Mouse (Mus musculus): ENCODE measurements around the gene Idh2. TPM values are rescaled to one million over a fixed set of nuclear protein-coding genes. Genes with fewer than 3 reads are reported as not detected.

Idh2 gene
- total and polyA plus RNA-seq, 3 experiments, result 121 to 268 (median 181) TPM

DNA sequence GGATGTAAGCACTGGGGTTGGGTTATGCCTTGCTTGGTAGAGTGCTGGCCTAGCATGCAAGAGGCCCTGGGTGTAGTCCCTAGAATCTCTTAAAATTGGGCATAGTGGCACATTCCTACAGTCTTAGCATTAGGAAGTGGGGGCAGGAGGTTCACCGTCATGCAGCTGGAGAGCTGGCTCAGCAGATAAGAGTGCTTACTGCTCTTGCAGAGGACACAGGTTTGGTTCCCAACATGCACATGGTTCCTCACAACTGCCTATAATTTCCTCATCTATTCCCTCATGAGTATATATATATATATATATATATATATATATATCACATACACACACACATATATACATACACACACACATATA, 20.0 kb upstream of the Idh2 start:
- Histone ChIP-seq H3K27ac (ENCODE audit: control insufficient read depth, low read depth, low read length) (no peak overlapping the region), H3K4me3 (ENCODE audit: control insufficient read depth in 1 of 2, insufficient read depth in 1 of 2, low read depth in 2 of 2, low read length in 2 of 2) (no peak overlapping the region), H3K9me3 (replicated peaks; ENCODE audit: insufficient read depth, low read length) (no peaks in the 10 kb centered on the region), H3K4me1 (ENCODE audit: control insufficient read depth in 1 of 2, insufficient read depth in 2 of 2, low read length in 2 of 2) (peaks cover 0 to 8% of the 10 kb centered on the region in 2 experiments; a peak in 1 of 4 replicates), H3K9ac (ENCODE audit: control insufficient read depth, low read depth, low read length, poor library complexity, severe bottlenecking) (no peak overlapping the region), H3K79me2 (ENCODE audit: control insufficient read depth, insufficient read depth, low read length, poor library complexity) (no peaks in the 10 kb centered on the region), H3K36me3 (ENCODE audit: control insufficient read depth in 1 of 2, insufficient read depth in 2 of 2, low read length in 2 of 2) (no peaks in the 10 kb centered on the region), H3K27me3 (ENCODE audit: control insufficient read depth in 1 of 2, insufficient read depth in 2 of 2, low read length in 2 of 2) (no peaks in the 10 kb centered on the region)
- TF ChIP-seq RAD21 (IDR thresholded peaks at IDR 0.05; ENCODE audit: low read depth, low read length) (no peak), CTCF (IDR thresholded peaks at IDR 0.05 in 2 of 3, conservative IDR thresholded peaks at IDR 0.05 in 1 of 3; ENCODE audit: control insufficient read depth in 1 of 3, insufficient read depth in 1 of 3, low read depth in 2 of 3, low read length in 3 of 3, poor library complexity in 1 of 3, severe bottlenecking in 1 of 3) (no peak), ETS1 (IDR thresholded peaks at IDR 0.05; ENCODE audit: low read depth, low read length) (0 out of 2 replicates have a peak, but pooled peaks have one; percentile 24), TCF12 (IDR thresholded peaks at IDR 0.05; ENCODE audit: low read depth, low read length) (0 out of 2 replicates have a peak, but pooled peaks have one; percentile 40), TAL1 (IDR thresholded peaks at IDR 0.05; ENCODE audit: low read length) (peak; percentile 69), POLR2AphosphoS2 (IDR thresholded peaks at IDR 0.05; ENCODE audit: low read length) (no peak), NRF1 (IDR thresholded peaks at IDR 0.05; ENCODE audit: insufficient read depth, low read depth, low read length, poor library complexity, severe bottlenecking) (no peak), MAFK (IDR thresholded peaks at IDR 0.05; ENCODE audit: borderline replicate concordance, low read depth, low read length) (no peak), EP300 (IDR thresholded peaks at IDR 0.05; ENCODE audit: low read depth in 1 of 2, low read length in 2 of 2) (peak; percentile 22 to 38; a peak in 1 of 4 replicates), SIN3A (IDR thresholded peaks at IDR 0.05; ENCODE audit: low read length) (no peak), ELF1 (IDR thresholded peaks at IDR 0.05; ENCODE audit: low read depth, low read length) (no peak), MAZ (IDR thresholded peaks at IDR 0.05; ENCODE audit: low read depth, low read length) (no peak), JUND (IDR thresholded peaks at IDR 0.05; ENCODE audit: low read depth, low read length) (no peak), ZC3H11A (IDR thresholded peaks at IDR 0.05; ENCODE audit: low read depth, low read length) (no peak), CHD1 (IDR thresholded peaks at IDR 0.05; ENCODE audit: low read depth, low read length) (no peak), TBP (IDR thresholded peaks at IDR 0.05; ENCODE audit: low read depth, low read length) (no peak), BHLHE40 (IDR thresholded peaks at IDR 0.05; ENCODE audit: borderline replicate concordance, low read depth, low read length) (no peak), MXI1 (IDR thresholded peaks at IDR 0.05; ENCODE audit: low read depth, low read length) (no peak), POLR2AphosphoS5 (IDR thresholded peaks at IDR 0.05; ENCODE audit: borderline replicate concordance, low read depth, low read length) (no peak)
- peak; percentile 42 for DNase-seq (ENCODE audit: low read depth, low spot score)

DNA sequence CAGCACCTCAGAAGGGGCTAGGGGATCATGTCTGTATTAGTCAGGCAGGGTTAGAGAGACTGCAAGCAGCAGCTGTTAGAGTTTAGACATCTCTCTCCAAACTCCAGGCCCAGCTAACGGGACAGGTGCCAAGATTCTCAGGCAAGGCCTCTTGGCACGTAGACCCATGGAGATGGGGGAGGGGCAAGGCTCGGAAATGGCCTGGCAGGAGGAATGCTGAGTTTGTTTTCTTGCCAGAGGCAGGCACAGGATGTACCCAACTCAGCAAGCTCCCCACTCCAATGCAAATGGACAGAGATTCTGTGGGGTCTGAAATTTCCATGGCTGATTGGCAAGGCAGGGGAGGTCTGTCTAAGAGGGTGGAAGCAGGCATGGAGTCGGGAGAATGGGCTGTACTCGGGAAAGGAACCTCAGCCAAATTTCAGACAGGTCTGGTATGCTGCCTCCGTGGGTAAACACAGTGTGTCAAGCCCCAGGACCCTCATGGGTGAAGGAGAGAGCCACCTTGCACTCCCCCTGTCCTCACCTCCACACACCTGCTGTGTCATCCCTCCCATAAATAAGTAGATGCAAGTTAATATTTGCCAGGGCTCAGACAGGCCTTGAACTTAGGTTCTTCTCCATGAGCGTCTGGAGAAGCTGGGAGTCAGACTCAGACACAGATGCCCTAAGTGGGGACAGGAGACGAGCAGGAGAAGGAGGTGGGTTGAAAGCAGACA, 19.4 kb upstream of the Idh2 start:
- no peaks in the 10 kb centered on the region for H3K9me3 ChIP-seq (replicated peaks; ENCODE audit: insufficient read depth, low read length)
- no peaks in the 10 kb centered on the region for H3K27me3 ChIP-seq (ENCODE audit: control insufficient read depth in 1 of 2, insufficient read depth in 2 of 2, low read length in 2 of 2)
- no peak overlapping the region for H3K4me3 ChIP-seq (ENCODE audit: control insufficient read depth in 1 of 2, insufficient read depth in 1 of 2, low read depth in 2 of 2, low read length in 2 of 2)
- peaks cover 0 to 8% of the 10 kb centered on the region in 2 experiments; a peak in 1 of 4 replicates for H3K4me1 ChIP-seq (ENCODE audit: control insufficient read depth in 1 of 2, insufficient read depth in 2 of 2, low read length in 2 of 2)
- H3K79me2 ChIP-seq (ENCODE audit: control insufficient read depth, insufficient read depth, low read length, poor library complexity), result no peaks in the 10 kb centered on the region
- no peak overlapping the region for H3K9ac ChIP-seq (ENCODE audit: control insufficient read depth, low read depth, low read length, poor library complexity, severe bottlenecking)
- no peaks in the 10 kb centered on the region for H3K36me3 ChIP-seq (ENCODE audit: control insufficient read depth in 1 of 2, insufficient read depth in 2 of 2, low read length in 2 of 2)
- H3K27ac ChIP-seq (ENCODE audit: control insufficient read depth, low read depth, low read length), result no peak overlapping the region
- no peak for TF ChIP-seq SMC3 (IDR thresholded peaks at IDR 0.05; ENCODE audit: low read depth, low read length)
- no peak for TF ChIP-seq MAZ (IDR thresholded peaks at IDR 0.05; ENCODE audit: low read depth, low read length)
- TF ChIP-seq ETS1 (IDR thresholded peaks at IDR 0.05; ENCODE audit: low read depth, low read length), result peak; percentile 25; the same call in 1 of the 2 replicates
- TF ChIP-seq USF1 (IDR thresholded peaks at IDR 0.05; ENCODE audit: low read depth, low read length), result no peak
- TF ChIP-seq ZC3H11A (IDR thresholded peaks at IDR 0.05; ENCODE audit: low read depth, low read length), result no peak
- TF ChIP-seq MAFK (IDR thresholded peaks at IDR 0.05; ENCODE audit: borderline replicate concordance, low read depth, low read length), result no peak
- TF ChIP-seq TBP (IDR thresholded peaks at IDR 0.05; ENCODE audit: low read depth, low read length), result no peak
- no peak for TF ChIP-seq BHLHE40 (IDR thresholded peaks at IDR 0.05; ENCODE audit: borderline replicate concordance, low read depth, low read length)
- TF ChIP-seq NELFE (IDR thresholded peaks at IDR 0.05; ENCODE audit: low read depth, low read length), result no peak
- TF ChIP-seq CHD1 (IDR thresholded peaks at IDR 0.05; ENCODE audit: low read depth, low read length), result no peak
- TF ChIP-seq MAX (IDR thresholded peaks at IDR 0.05; ENCODE audit: low read length), result no peak
- peak; percentile 35 for TF ChIP-seq CHD2 (IDR thresholded peaks at IDR 0.05; ENCODE audit: low read length)
- TF ChIP-seq SIN3A (IDR thresholded peaks at IDR 0.05; ENCODE audit: low read length), result no peak
- no peak for DNase-seq (ENCODE audit: low read depth, low spot score)
